Mouse (Mus musculus) liver, embryonic 11.5 days (tissue): ENCODE measurements around the gene Tctn1. TPM values are rescaled to one million over a fixed set of nuclear protein-coding genes. Genes with fewer than 3 reads are reported as not detected.

ENCODE experiments used
- ATAC-seq: fragments of 200-750 bp; cut with Nextera tagmentation; replicated peaks from 2 replicates; pipeline ENCODE4 v1.8.0; 2017; ENCODE audit warnings: moderate number of reproducible peaks, mild to moderate bottlenecking, moderate TSS enrichment, moderate library complexity; ENCODE audit not compliant: low FRiP score
- DNase-seq: peaks from one replicate; pipeline ENCODE4 v3.0.0-alpha.2; 2017; ENCODE audit warnings: low spot score
- H3K27ac ChIP-seq: fragments of 300-500 bp; sonication (generic); 2 replicates; pipeline ENCODE4 v1.5.1; 2014; ENCODE audit warnings: mild to moderate bottlenecking, low read depth, low read length, control low read depth
- H3K27me3 ChIP-seq: fragments of 300-500 bp; sonication (generic); replicated peaks from 2 replicates; pipeline ENCODE4 v1.6.1; 2014; ENCODE audit warnings: low read length, mixed read lengths; ENCODE audit not compliant: control insufficient read depth, insufficient read depth
- H3K36me3 ChIP-seq: fragments of 300-500 bp; sonication (generic); 2 replicates; pipeline ENCODE4 v1.6.1; 2014; ENCODE audit warnings: mild to moderate bottlenecking, low read length, moderate library complexity, mixed read lengths; ENCODE audit not compliant: control insufficient read depth, insufficient read depth
- H3K4me1 ChIP-seq: fragments of 300-500 bp; sonication (generic); replicated peaks from 2 replicates; pipeline ENCODE4 v1.6.1; 2014; ENCODE audit warnings: low read length, mixed read lengths; ENCODE audit not compliant: control insufficient read depth, insufficient read depth
- H3K4me2 ChIP-seq: fragments of 300-500 bp; sonication (generic); 2 replicates; pipeline ENCODE4 v1.6.1; 2014; ENCODE audit warnings: mild to moderate bottlenecking, control low read depth, moderate library complexity
- H3K4me3 ChIP-seq: fragments of 300-500 bp; sonication (generic); 2 replicates; pipeline ENCODE4 v1.5.1; 2014; ENCODE audit warnings: low read depth, low read length, control low read depth
- H3K9ac ChIP-seq: fragments of 300-500 bp; sonication (generic); 2 replicates; pipeline ENCODE4 v1.6.1; 2014; ENCODE audit warnings: low read depth, low read length, control low read depth
- H3K9me3 ChIP-seq: fragments of 300-500 bp; sonication (generic); 2 replicates; pipeline ENCODE4 v1.6.1; 2016; ENCODE audit warnings: low read length, inconsistent platforms, mixed read lengths; ENCODE audit not compliant: control insufficient read depth
- WGBS: fragments of 180-500 bp; shearing (Covaris S2); extraction: QIAGEN DNeasy Blood & Tissue Kit; methylation state at CpG from one replicate; pipeline ENCODE4 v1.1.7; 2014; 5-methylcytosine and 5-hydroxymethylcytosine counted together
- polyA plus RNA-seq: library from polyadenylated mRNA; unstranded; fragments of >200 nt; fragmentation: Nextera tagmentation; extraction: Ambion mirVana; gene quantifications from 2 replicates; pipeline ENCODE4 v1.2.1, GENCODE M21; 2014

Tctn1 gene
- polyA plus RNA-seq, 1 experiment from 2014 or later, result 3.1 TPM

- H3K27ac ChIP-seq, result no peak overlapping the region
- peaks cover 16% of the 10 kb centered on the region for H3K4me1 ChIP-seq
- H3K4me2 ChIP-seq, result no peak overlapping the region
- H3K27me3 ChIP-seq, result no peaks in the 10 kb centered on the region
- WGBS, result 88% methylated on average over 7 of the region's 7 CpGs
- ATAC-seq (no peak), DNase-seq (no peak)
- H3K9me3 ChIP-seq, result no peaks in the 10 kb centered on the region
- no peak overlapping the region for H3K4me3 ChIP-seq
- no peaks in the 10 kb centered on the region; the same call in 1 of the 2 replicates for H3K36me3 ChIP-seq
- H3K9ac ChIP-seq, result no peak overlapping the region
Observed at GRCm38 (mm10) chr5:122303937-122304336, 39.7 kb upstream of the Tctn1 start.

- H3K9me3 ChIP-seq, result no peaks in the 10 kb centered on the region
- peaks cover 16% of the 10 kb centered on the region for H3K4me1 ChIP-seq
- DNase-seq (no peak), ATAC-seq (no peak; the same call in 1 of the 2 replicates)
- H3K27ac ChIP-seq, result no peak overlapping the region
- H3K4me2 ChIP-seq, result no peak overlapping the region
- 71% methylated on average over 17 of the region's 17 CpGs for WGBS
- H3K4me3 ChIP-seq, result no peak overlapping the region
- no peak overlapping the region for H3K9ac ChIP-seq
- H3K36me3 ChIP-seq, result no peaks in the 10 kb centered on the region; the same call in 1 of the 2 replicates
- H3K27me3 ChIP-seq, result no peaks in the 10 kb centered on the region
Observed at GRCm38 (mm10) chr5:122302810-122303745, 38.8 kb upstream of the Tctn1 start.

GRCm38 (mm10) chr5:122300071-122300518 is 35.8 kb upstream of the Tctn1 start:
- no peaks in the 10 kb centered on the region for H3K9me3 ChIP-seq
- DNase-seq (no peak), ATAC-seq (no peak)
- no peak overlapping the region for H3K4me3 ChIP-seq
- no peak overlapping the region for H3K27ac ChIP-seq
- H3K9ac ChIP-seq, result no peak overlapping the region
- no peaks in the 10 kb centered on the region for H3K36me3 ChIP-seq
- 90% methylated on average over 6 of the region's 6 CpGs for WGBS
- H3K4me2 ChIP-seq, result no peak overlapping the region
- H3K4me1 ChIP-seq, result peaks cover 13% of the 10 kb centered on the region
- H3K27me3 ChIP-seq, result no peaks in the 10 kb centered on the region

- ATAC-seq (no peak), DNase-seq (no peak)
- WGBS, result 80% methylated on average over 14 of the region's 14 CpGs
- Histone ChIP-seq H3K9me3 (no peaks in the 10 kb centered on the region), H3K9ac (no peak overlapping the region), H3K27ac (no peak overlapping the region), H3K4me2 (no peak overlapping the region), H3K4me3 (no peak overlapping the region), H3K4me1 (peaks cover 21% of the 10 kb centered on the region), H3K27me3 (no peaks in the 10 kb centered on the region), H3K36me3 (no peaks in the 10 kb centered on the region)
Observed at GRCm38 (mm10) chr5:122295113-122295935, 31.1 kb upstream of the Tctn1 start.

- 88% methylated on average over 3 of the region's 3 CpGs for WGBS
- DNase-seq (no peak), ATAC-seq (no peak)
- Histone ChIP-seq H3K9me3 (no peaks in the 10 kb centered on the region), H3K4me1 (peaks cover 21% of the 10 kb centered on the region), H3K9ac (no peak overlapping the region), H3K27me3 (no peaks in the 10 kb centered on the region), H3K27ac (no peak overlapping the region), H3K36me3 (no peaks in the 10 kb centered on the region), H3K4me2 (no peak overlapping the region), H3K4me3 (no peak overlapping the region)
Observed at GRCm38 (mm10) chr5:122294219-122294735, 30.0 kb upstream of the Tctn1 start.

- Histone ChIP-seq H3K9ac (no peak overlapping the region), H3K27ac (no peak overlapping the region), H3K4me2 (no peak overlapping the region), H3K27me3 (no peaks in the 10 kb centered on the region), H3K4me3 (no peak overlapping the region), H3K36me3 (peaks cover 4% of the 10 kb centered on the region), H3K9me3 (no peaks in the 10 kb centered on the region), H3K4me1 (peaks cover 25% of the 10 kb centered on the region)
- 86% methylated on average over 6 of the region's 6 CpGs for WGBS
- no peak for ATAC-seq
- DNase-seq, result no peak
Observed at GRCm38 (mm10) chr5:122293131-122293530, 28.9 kb upstream of the Tctn1 start.

GRCm38 (mm10) chr5:122291553-122292339 is 27.5 kb upstream of the Tctn1 start:
- Histone ChIP-seq H3K9ac (peak overlapping the region; percentile 20), H3K27me3 (no peaks in the 10 kb centered on the region), H3K4me1 (peaks cover 34% of the 10 kb centered on the region), H3K4me3 (no peak overlapping the region), H3K36me3 (peaks cover 7% of the 10 kb centered on the region), H3K27ac (no peak overlapping the region; the same call in 1 of the 2 replicates), H3K4me2 (peak overlapping the region; percentile 35), H3K9me3 (no peaks in the 10 kb centered on the region)
- WGBS, result 58% methylated on average over 17 of the region's 17 CpGs
- ATAC-seq (no peak), DNase-seq (no peak)

- Histone ChIP-seq H3K27me3 (no peaks in the 10 kb centered on the region), H3K4me1 (peaks cover 40% of the 10 kb centered on the region), H3K27ac (no peak overlapping the region), H3K9ac (peak overlapping the region; percentile 50), H3K36me3 (peaks cover 7% of the 10 kb centered on the region), H3K9me3 (no peaks in the 10 kb centered on the region), H3K4me3 (no peak overlapping the region), H3K4me2 (peak overlapping the region; percentile 35)
- WGBS, result 47% methylated on average over 6 of the region's 6 CpGs
- DNase-seq (no peak), ATAC-seq (peak; percentile 84)
Observed at GRCm38 (mm10) chr5:122291149-122291548, 26.9 kb upstream of the Tctn1 start.
